Mouse (Mus musculus) cerebellum, postnatal 25 days (tissue): ENCODE data around the gene Map1lc3a.

ENCODE experiments used
- DNase-seq, 2 experiments: peaks; one replicate each; pipeline ENCODE4 v3.0.0; 2021; ENCODE audit warnings: mixed read lengths in 2 of 2

The Map1lc3a gene

DNA sequence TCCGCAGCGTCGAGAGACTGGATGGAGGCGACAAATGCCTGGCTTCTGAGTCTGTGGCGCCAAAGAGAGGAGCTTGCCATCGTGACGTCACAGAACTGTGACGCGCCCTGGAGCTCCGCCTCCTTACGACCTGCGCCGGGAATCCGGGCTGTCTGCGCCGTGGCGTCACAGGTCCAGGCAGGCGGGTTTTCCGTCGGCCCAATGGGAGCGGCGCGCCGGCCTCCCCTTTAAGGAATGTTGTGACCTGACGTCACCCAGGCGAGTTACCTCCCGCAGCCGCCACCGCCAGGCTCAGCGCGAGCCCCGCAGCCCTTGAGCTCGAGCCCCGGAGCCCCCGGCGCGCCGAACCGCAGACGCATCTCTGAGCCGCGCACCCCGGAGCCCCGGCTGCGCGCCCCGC lies at the start of gene Map1lc3a:
Gene Map1lc3a, plus strand, starts transcription at position 103 of the 400 bp plus-strand sequence.
- DNase-seq: peak; percentile 99

DNA sequence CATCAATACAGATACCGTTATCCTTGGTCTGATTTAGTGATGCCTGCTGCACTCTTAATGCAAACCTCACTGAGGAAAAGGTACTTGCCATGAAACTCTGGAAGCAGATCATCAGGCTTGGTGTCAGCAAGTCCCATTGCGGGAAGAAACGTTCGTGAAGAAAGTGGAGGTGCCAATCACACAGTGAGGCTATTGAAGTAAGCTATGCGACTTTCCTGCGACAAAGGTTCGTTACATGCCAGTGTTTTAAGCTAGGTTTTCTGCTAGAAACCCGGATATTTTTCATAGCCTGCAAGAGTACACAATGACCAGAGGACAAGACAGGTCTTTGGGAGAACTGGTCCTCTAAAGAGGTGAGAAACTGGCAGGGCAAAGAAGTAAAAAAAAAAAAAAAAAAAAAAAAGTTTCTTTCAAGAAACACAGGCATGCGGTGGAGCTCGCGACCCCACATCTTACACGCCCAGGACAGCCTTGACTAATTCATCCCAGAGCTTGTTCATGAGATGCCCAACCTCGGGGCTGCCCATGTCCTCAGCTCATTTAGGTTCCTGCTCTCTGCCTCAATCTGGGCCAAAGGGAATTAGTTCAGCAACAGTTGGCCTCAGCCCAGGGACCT lies 40.2 kb upstream of the Map1lc3a start:
- DNase-seq: peak in 1 of 2 experiments; percentile 25

DNA sequence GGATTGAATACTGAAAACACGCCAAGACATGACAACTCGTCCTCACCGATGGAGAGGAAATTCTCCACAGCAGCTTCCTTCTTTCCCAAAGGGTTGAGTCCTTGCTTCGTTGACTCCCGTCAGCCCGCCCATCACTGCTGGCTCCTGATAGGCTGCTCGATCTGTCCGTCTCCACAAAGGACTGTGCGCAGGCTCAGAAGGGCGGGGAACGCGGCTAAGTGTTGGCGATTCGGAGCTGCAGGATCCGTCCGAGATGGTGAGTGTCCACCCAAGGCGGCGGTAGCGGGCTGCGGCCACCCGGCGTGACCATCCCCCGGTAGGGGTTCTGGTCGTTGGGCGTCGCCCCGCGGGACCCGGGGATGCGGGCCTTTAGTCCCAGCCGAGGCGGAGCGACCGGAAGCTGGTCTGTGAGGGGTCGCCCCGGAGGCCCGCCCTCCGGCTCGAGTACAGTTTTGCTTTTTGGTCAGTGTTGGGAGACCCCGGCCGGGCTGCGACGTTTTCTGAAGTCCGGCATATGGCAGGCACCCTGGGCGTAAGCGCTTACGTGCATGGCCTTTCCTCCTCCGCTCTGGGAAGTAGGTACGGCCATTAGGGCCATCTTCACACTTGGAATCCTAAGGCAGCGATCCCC lies 39.6 kb upstream of the Map1lc3a start, which contains the start of gene Dynlrb1:
Gene Dynlrb1, plus strand, starts transcription at position 172 of the 631 bp plus-strand sequence.
- peak; percentile 100 for DNase-seq

DNA sequence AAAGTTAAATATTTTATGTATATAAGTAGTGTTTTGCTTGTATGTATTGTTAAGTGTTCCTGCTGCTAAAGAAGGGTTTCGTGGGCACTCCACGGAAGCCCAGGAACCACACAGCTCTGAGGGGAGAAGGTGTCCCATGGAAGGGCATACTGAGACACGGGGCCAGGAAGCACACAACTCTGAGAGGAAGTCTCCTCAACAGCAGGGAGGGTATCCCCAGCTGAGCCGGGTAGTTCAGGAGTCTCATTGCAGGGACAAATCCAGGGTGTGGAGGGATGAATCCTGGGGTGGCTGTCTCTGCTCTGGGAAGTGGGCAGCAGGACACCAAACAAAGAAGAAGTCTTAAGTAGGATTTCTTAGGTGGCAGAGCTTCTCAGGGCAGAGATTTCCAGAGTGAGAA lies 38.8 kb upstream of the Map1lc3a start:
- no peak for DNase-seq

DNA sequence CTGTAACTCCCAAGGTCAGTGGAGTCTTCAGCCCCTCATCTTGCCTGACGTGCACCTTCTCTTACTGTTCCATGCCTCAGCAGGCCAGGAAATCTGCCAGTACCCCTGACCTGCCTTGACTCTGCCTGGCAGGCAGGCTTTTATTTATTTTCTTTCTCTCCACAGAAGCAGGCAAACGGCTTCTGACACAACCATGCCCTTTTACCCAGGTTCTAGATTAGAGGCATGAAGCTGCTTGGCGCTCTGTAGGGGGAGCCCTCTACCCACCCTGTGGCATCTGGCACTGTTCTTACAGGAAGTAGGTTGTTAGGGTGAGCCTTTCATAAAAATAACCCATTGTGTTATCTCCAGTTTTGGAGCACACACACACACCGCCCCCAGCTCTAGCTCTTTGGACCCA lies 35.2 kb upstream of the Map1lc3a start:
- peak in 1 of 2 experiments; percentile 21 for DNase-seq

DNA sequence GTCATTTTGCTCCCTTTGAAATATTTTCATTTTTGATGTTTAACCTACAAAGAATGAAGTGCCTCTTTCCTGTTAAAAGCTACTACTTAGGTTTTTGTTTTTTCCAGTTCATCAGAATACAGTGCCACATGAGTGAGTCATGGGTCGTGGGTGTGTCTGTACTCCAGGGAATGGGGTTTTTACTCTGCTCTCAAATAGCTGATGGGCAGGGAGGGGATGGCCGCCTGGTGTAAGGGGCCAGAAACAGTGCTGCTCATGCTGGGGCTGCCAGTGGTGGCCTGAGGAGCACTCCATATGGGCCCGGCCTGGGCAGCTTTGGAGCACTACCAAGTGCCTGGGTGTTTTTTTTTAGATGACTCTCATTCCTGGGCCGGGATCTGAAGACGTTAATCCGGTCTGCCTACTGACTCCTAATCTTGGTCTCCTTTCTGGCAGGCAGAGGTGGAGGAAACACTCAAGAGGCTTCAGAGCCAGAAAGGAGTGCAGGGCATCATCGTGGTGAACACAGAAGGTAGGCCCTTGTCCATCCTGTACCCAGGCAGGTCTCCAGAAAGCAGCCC lies 33.7 kb upstream of the Map1lc3a start:
- DNase-seq: peak; percentile 30 to 45

DNA sequence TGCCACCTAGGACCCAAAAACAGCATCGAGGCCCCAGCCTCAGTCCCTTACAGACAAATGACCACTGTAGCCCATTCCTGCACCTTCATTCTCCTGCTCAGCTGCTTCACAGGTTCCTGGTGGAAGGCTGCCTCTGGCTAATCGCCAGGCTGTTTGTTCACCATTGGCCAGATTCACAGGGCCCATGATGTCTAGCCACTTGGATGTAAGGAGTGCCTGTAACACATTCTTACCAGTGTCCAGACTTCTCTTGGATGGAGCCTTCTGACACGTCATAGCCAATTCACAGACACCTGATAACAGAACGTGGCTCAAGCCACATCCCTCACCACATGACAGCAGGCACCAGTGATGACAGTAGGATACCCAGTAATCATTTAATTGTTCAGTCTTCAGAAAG lies 29.9 kb upstream of the Map1lc3a start:
- DNase-seq: peak; percentile 37 to 65

DNA sequence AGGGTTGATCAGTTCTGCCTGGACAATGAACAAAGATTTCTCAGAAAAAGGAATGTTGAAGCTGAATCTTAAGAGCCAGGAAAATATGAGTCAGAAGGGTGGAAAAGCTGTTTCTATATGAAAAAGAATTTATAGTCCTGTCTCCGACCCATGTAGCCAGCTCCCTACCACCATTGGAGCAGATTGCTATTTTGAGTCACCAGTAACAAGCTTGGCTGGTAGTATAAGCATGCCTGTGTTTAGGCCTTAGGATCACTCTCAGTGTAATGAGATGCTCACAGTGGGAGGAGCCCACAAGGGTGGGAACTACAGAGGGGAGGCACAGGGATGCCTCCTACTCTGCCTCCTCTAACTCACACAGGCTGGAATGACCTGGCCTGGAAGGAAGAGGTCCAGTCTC lies 27.9 kb upstream of the Map1lc3a start:
- no peak for DNase-seq

DNA sequence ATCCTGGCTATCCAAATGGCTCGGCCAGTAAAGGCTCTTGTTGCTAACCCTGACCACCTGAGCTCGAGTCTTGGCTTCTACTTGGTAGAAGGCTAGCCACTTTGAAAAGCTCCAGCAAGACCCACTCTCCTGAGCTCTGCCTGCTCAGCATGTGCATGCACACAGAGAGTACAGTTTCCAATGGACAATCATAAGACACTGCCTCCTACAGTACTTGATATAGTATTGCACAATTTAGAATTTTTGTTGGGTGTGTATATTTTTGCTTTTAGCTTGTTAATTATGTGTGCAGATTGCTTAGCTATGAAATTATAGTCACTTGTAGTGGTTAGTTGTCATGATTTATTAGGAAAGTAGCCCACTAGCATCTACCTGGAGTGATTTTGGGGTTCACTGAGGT lies 27.4 kb upstream of the Map1lc3a start:
- no peak for DNase-seq

DNA sequence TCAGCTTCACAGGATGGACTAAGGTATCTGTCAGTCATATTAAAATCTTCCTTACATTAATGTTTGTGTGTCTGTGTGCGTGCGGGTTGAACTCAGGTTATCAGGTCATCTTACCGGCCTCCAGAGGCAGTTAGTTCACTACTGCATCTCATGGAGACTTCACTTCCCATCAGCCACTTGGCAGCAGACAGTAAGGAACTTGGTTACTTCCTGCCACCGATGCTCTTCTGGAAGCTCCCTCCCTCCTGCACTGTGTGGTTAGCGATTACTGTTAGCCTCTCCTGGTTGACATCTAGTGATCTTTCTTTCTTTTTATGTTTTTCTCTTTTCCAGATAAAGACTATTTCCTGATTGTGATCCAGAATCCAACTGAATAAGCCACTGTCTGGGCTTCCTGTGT lies 26.5 kb upstream of the Map1lc3a start:
- no peak for DNase-seq

DNA sequence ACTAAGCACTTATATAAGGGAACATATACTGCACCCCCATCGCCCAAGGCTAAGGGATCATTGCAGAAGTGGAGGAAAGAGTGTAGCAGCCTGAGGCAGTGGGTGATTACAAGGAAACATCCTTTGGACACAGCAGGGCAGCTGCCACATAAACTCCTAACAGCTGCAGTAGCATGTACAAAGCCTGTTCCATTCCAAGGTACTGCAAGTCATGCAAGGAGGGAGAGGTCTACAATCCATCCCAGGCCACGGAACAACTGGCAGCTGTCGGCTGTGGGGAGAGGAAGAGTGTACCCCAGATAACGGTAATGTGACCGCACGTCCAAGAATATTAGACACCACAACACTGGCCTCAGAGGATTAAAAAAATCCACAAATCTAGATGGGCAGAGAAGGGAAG lies 10.6 kb upstream of the Map1lc3a start:
- DNase-seq: no peak

DNA sequence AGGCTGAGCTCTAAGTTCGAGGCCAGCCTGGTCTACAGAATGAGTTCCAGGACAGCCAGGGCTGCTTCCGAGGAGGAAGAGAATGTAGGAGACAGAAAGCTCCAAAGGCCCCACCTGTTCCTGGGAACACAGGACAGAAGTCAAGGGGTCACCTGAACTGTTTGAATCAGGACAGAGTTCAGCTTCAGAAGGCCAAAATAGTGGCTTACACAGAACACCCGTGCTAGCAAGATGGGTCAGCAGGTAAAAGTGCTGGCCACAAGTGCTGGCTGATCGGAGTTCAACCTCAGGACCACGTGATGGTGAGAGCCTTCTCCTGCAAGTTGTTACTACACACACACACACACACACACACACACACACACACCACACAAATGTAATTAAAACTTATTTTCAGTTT lies 9.2 kb upstream of the Map1lc3a start:
- DNase-seq: no peak

DNA sequence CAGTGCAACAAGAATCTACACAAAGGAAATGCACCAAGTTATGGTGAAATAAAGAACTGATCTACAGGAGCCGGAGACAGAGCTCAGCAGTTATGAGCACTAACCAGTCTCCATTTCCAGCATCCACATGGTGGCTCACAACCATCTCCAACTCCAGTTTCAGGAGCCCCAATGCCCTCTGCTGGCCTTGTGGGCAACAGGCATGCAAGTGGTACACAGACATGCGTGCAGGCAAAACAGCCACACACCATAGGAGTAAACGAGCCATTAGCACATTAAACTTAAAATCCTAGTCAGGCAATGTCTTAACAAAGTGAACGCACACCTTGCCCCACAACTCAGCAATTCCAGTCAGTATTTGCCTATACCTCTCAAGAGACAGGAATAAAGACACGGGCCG lies 4.1 kb upstream of the Map1lc3a start:
- DNase-seq: peak in 1 of 2 experiments; percentile 21

DNA sequence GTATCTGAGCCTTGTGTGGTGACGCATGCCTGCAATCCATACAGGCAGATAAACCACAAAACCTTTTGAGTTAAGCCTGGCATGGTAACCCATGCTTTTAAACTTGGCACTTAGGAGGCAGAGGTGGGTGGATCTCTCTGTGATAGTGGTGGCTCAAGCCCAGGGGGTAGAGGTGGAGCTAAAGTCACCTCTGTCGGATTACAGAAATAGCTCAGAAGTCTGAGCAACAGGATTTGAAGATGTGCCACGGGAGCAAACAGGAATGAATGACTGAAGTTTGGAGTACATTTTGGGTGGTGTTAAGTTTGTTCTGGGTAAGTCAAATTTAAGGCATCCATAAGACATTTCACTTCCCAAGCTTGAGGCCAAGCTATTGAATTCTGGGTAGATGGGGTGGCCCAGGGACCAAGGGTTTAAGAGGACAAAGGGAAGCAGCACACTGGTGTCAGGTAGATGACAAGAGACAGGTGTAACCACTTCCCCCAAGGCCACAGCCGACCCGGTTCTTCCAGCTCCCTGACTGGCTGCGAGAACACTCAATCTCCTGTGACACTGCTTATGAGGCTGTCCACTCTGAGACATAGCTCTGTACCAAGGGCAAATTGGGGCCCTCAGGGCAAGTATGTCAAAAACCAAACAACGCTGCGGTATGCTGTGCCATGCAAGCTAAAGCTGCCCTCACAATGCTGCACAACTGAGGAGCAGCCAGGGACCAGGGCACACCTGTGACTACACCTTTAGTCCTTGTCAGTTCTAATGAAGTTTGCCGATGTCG lies 3.5 kb upstream of the Map1lc3a start:
- DNase-seq: peak in 1 of 2 experiments; percentile 15

DNA sequence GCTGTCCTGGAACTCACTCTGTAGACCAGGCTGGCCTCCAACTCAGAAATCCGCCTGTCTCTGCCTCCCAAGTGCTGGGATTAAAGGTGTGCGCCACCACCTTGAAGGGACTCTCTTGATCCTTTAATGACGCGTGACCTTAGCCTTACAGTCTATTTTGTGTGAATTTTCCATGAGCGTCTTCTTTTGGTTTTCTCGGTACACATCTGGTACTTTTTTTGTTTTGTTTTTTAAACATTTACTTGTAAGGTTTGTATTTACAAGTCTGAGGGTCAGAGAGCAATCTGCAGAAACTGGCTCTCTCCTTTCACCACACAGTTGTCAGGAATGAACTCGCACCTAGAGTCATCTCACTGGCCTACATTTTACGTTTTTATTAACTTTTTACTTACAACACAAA lies 2.5 kb upstream of the Map1lc3a start:
- no peak for DNase-seq

DNA sequence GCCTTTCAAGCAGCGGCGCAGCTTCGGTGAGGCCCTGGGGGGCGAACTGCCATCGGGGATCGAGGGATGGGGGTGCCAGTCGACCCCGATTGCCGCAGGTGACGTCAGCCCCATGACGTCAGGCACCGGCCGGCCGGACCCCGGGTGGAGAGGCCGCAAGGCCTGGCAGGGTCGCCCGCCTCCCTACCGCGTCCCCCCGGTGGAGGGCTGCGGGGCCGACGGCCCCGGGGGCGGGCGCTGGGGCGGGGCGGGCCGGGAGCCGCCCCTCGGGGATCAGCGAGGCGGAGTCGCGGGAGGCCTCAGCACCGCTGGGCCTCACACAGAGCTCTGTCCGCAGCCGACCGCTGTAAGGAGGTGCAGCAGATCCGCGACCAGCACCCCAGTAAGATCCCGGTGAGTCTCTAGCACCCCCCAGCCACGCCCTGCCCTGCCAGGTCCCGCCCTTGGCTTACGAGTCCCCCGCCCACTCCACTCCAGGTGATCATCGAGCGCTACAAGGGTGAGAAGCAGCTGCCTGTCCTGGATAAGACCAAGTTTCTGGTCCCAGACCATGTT lies 601 bp downstream of the Map1lc3a start:
- DNase-seq: peak; percentile 71 to 76

DNA sequence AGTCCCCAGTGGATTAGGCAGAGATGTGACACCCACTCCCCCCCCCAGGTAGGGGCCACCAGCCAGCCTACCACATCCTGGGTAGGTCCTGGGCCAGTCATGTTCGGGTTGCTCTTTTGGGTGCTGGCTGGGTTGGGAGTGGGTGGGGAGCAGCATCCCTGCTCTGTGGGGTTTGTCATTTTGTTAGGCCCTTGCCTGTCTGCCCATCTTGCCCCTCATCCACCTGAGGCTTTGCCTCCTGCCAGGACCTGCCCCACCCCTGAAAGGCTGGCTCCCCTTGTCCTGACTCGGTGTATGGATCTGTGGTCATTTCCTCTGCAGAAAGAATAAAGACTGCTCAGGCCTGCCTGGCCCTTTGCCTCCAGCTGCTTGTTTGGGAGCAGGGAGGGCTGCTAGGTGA lies 1.6 kb downstream of the Map1lc3a start:
- DNase-seq: peak in 1 of 2 experiments; percentile 34

DNA sequence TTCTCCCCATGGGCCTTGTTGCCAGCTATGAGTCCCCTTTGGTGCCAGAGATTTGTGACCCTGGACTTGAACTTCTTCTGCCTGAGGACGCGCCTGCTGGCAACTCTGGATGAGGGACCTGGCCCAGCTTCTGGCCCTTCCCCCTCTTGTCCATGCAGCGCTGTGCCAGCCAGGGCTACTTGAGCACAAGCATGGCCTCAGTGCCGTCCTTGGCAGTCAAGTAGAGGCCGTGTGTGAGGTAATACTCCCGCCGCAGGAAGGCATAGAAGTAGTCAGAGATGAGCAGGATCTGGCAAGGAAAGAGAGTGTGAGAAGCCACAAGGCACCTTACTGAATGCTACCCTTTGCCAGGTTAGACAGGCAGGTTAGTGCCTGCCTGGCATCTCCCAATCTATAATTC lies 2.3 kb downstream of the Map1lc3a start:
- DNase-seq: peak; percentile 65

DNA sequence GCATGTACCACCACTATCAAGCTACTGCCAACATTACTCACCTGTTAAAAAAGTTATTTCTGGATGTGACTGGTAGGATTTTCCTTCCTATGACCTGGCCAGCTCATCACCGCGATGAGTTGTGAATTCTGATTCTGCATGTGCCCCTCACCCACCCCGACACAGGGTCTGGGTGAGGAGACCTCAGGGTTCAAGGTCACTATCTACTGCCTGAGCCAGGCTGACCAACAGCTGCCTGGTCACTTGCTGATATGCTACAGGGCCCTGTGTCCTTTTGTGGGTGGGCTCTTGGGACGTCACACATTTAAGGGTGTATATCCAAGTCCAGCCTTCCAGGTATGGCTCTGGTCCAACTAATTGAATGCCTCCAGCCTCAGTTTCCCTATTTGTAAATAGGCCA lies 3.1 kb downstream of the Map1lc3a start:
- peak in 1 of 2 experiments; percentile 11 for DNase-seq

DNA sequence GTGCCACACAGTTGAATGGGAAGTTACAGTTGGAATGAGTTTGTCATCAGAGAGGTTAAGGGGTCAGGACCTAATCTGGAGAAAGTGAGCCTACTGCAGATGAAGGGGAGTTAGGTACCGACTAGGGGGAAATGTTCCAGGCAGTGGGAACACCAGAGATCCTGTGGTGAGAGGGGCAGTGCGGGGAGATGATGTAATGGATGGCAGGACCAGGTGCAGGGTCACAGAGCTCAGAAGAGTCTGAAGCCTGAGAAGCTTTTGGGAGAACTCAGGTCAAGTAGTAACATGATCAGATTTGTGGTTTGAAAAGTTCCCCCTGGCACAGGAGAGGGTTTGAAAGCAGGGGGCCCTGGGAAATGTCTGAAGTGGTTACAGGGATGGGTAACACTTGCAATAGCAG lies 4.0 kb downstream of the Map1lc3a start:
- DNase-seq: no peak

DNA sequence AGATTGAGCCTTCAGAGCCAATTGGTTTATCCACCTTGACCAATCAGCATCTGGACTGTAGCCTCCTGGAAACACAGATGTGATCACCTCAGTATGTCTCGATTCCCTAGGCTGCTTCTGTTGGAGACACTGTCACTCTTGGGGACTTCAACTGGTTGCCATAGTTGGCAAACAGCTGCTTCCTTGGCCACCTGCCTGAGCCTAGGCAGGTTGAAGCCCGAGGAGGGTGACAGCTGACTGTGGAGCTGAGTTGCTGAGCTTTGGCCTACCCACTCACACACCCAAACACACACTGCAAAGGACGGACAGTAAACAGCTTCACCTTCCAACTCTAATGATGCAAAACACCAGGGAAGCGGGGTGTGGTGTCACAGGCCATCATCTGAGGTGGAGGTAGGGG lies 7.7 kb downstream of the Map1lc3a start:
- DNase-seq: peak; percentile 33 to 56

DNA sequence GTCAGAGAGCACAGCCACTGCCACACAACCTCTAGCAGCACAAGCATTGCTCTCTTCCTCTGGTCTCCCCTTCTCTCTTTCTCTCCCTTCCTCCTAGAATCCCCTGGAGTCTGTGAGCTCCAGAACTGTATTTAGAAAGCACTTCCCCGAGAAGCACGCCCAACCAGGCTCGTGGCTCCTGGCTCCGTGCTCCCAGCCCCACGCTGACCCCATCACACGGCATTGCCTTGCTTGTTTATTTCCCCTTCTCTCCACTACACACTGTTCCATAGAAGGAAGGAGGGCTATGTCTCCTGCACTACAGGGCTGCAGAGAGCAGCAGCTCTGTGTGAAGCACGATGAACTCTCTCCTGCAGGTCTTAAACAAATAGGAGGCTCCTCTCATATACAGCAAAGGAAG lies 8.6 kb downstream of the Map1lc3a start:
- DNase-seq: no peak

DNA sequence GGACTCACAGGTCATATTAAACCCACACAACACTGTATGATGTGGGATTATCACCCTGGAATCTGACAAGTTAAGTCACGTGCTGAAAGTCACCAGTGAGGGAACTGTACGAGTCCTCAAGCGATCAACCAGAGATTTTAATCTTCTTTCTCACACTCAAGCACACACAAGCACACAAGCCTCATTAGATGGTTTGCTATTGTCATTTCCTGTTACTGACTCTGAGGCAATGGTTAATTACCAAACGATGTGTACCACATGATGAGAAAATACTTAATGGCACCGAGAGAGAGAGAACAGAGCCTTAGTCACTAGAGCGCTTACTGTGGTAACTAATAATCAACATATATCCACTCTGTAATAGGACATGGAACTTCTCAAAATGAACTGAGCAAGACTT lies 9.6 kb downstream of the Map1lc3a start:
- DNase-seq: no peak
